Mouse (Mus musculus) intestine, embryonic 14.5 days (tissue): ENCODE data around the gene Cnnm3. TPM values are rescaled to one million over a fixed set of nuclear protein-coding genes. Genes with fewer than 3 reads are reported as not detected.

Source experiments
- microRNA-seq: library from miRNA; unstranded; fragments of <30 nt; microRNA quantifications from one replicate; pipeline ENCODE4, GENCODE M21; 2016
- polyA plus RNA-seq: library from polyadenylated mRNA; unstranded; fragments of >200 nt; fragmentation: Nextera tagmentation; extraction: Ambion mirVana; gene quantifications from 2 replicates; pipeline ENCODE4 v1.2.1, GENCODE M21; 2014

Cnnm3 gene
- polyA plus RNA-seq, 1 experiment from 2014 or later: 5.4 TPM

Small RNA genes lying within 50 kb of the gene (microRNA-seq; reads per million reads assigned to microRNA genes)
- not detected for gene Gm47280

Other genes starting within 250 kb of the Cnnm3 start
- gene Neurl3, start 237.2 kb upstream of the Cnnm3 start, polyA plus RNA-seq: 13.4 and 16.2 TPM in 2 replicates
- gene Arid5a, start 204.1 kb upstream of the Cnnm3 start, polyA plus RNA-seq: 2.2 and 3.2 TPM in 2 replicates
- gene Kansl3, start 142.7 kb upstream of the Cnnm3 start, polyA plus RNA-seq: 41.4 and 45.9 TPM in 2 replicates
- 0.78 and 0.91 TPM in 2 replicates for gene Fer1l5, start 139.6 kb upstream of the Cnnm3 start, polyA plus RNA-seq
- gene Lman2l, start 66.6 kb upstream of the Cnnm3 start, polyA plus RNA-seq: 22.6 and 24.6 TPM in 2 replicates
- gene Cnnm4, start 40.2 kb upstream of the Cnnm3 start, polyA plus RNA-seq: 27.7 and 30.2 TPM in 2 replicates
- gene Ankrd23, start 25.0 kb downstream of the Cnnm3 start, polyA plus RNA-seq: 11.6 and 14.8 TPM in 2 replicates
- 0.99 TPM in 1 of 2 replicates, not detected in the other for gene Gm42417, start 27.6 kb downstream of the Cnnm3 start, polyA plus RNA-seq
- 25.7 and 28.6 TPM in 2 replicates for gene Ankrd39, start 35.6 kb downstream of the Cnnm3 start, polyA plus RNA-seq
- 2.8 and 2.9 TPM in 2 replicates for gene Sema4c, start 46.5 kb downstream of the Cnnm3 start, polyA plus RNA-seq
- gene Fam178b, start 171.3 kb downstream of the Cnnm3 start, polyA plus RNA-seq: 0.39 and 0.55 TPM in 2 replicates
- gene Cox5b, start 179.6 kb downstream of the Cnnm3 start, polyA plus RNA-seq: 736 and 800 TPM in 2 replicates
- gene 4933424G06Rik, start 198.3 kb downstream of the Cnnm3 start, polyA plus RNA-seq: not detected in 2 replicates
- 97.0 and 101 TPM in 2 replicates for gene Actr1b, start 202.6 kb downstream of the Cnnm3 start, polyA plus RNA-seq
- gene Zap70, start 249.9 kb downstream of the Cnnm3 start, polyA plus RNA-seq: 0.46 and 0.72 TPM in 2 replicates